Mouse (Mus musculus) urinary bladder, postnatal 0 days (tissue): Measurements from ENCODE around the gene Rhox7a. TPM values are rescaled to one million over a fixed set of nuclear protein-coding genes. Genes with fewer than 3 reads are reported as not detected.

Experiments used
- polyA plus RNA-seq: library from polyadenylated mRNA; unstranded; fragments of >200 nt; fragmentation: Nextera tagmentation; extraction: Ambion mirVana; gene quantifications from 2 replicates; pipeline ENCODE4 v1.2.1, GENCODE M21; 2015

Gene Rhox7a
- 1.4 and 1.9 TPM in 2 replicates for polyA plus RNA-seq

GRCm38 (mm10) chrX:37831386-37831785 is at the start of gene Rhox7a:
TSS of gene Rhox7a (plus strand) at chrX:37831686.

DNA sequence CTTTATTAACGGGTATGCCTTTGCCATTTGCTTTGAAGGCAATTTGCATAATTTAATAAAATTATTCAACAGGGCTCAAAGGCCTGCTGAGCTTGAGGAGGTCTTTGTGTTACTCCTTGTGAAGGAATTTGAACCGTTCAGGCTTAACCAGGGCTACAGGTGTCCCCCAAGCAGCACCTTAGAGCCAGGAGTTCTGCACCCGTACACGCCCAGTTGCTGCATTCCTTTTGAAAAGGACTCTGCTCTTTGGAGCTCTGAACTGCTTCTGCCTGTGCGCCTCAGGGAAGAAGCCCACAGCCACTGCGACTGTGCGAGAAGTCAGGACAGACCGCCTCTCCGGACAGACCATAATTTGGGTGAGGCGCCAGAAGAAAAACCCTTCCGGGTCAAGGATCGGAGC is 4.9 kb upstream of the Rhox7a start, which contains the start of gene Rhox6:
TSS of gene Rhox6 (plus strand) at position 301 of the 400 bp plus-strand sequence.

DNA sequence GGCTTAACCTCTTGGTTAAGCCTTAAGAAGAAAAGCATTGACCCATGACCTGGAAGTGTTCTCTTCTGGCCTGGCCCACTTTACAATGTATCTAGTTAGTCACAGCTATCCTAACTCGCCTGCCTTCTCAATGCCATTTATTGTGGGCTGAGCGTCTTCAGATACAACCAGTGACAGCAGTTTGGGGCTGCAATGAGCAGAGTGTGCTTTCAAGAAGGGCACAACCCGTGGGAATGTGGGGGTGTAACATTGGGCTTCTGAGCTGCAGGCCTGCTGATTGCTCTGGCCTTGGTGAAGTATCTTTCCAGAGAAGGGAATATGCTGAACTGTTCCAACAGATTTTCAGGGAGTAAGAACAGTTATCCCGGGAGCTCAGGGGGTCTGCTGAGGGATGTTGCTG is 47.4 kb downstream of the Rhox7a start, which contains the start of gene Rhox8:
TSS of gene Rhox8 (minus strand) at position 101 of the 400 bp plus-strand sequence.

Other genes with a start within 250 kb of the Rhox7a start
- gene Rhox4f, start 224.0 kb upstream of the Rhox7a start, polyA plus RNA-seq, result not detected in 2 replicates
- gene Rhox3g, start 203.1 kb upstream of the Rhox7a start, polyA plus RNA-seq, result not detected in 2 replicates
- not detected in 2 replicates for gene Rhox2g, start 188.2 kb upstream of the Rhox7a start, polyA plus RNA-seq
- gene Rhox4g, start 180.4 kb upstream of the Rhox7a start, polyA plus RNA-seq, result not detected in 2 replicates
- gene Rhox3h, start 162.9 kb upstream of the Rhox7a start, polyA plus RNA-seq, result not detected in 2 replicates
- not detected in 2 replicates for gene Rhox2h, start 158.4 kb upstream of the Rhox7a start, polyA plus RNA-seq
- gene Rhox5, start 26.8 kb upstream of the Rhox7a start, polyA plus RNA-seq, result 54.8 and 61.1 TPM in 2 replicates
- gene Rhox6, start 4.8 kb upstream of the Rhox7a start, polyA plus RNA-seq, result 0.12 TPM in 1 of 2 replicates, not detected in the other
- 0.96 and 1.3 TPM in 2 replicates for gene Rhox8, start 47.3 kb downstream of the Rhox7a start, polyA plus RNA-seq
- 0.17 and 0.41 TPM in 2 replicates for gene Rhox7b, start 65.5 kb downstream of the Rhox7a start, polyA plus RNA-seq
- gene Rhox9, start 70.1 kb downstream of the Rhox7a start, polyA plus RNA-seq, result not detected in 2 replicates
- not detected in 2 replicates for gene Btg1-ps1, start 187.1 kb downstream of the Rhox7a start, polyA plus RNA-seq
- not detected in 2 replicates for gene Btg1-ps2, start 211.4 kb downstream of the Rhox7a start, polyA plus RNA-seq
- not detected in 2 replicates for gene Rhox10, start 234.8 kb downstream of the Rhox7a start, polyA plus RNA-seq